Mouse (Mus musculus) testis, postnatal 10 days (tissue): ENCODE results near the gene Oxsm.

Experiments
- DNase-seq: peaks from one replicate; pipeline ENCODE4 v3.0.0; 2021; ENCODE audit warnings: low spot score

Gene Oxsm

DNA sequence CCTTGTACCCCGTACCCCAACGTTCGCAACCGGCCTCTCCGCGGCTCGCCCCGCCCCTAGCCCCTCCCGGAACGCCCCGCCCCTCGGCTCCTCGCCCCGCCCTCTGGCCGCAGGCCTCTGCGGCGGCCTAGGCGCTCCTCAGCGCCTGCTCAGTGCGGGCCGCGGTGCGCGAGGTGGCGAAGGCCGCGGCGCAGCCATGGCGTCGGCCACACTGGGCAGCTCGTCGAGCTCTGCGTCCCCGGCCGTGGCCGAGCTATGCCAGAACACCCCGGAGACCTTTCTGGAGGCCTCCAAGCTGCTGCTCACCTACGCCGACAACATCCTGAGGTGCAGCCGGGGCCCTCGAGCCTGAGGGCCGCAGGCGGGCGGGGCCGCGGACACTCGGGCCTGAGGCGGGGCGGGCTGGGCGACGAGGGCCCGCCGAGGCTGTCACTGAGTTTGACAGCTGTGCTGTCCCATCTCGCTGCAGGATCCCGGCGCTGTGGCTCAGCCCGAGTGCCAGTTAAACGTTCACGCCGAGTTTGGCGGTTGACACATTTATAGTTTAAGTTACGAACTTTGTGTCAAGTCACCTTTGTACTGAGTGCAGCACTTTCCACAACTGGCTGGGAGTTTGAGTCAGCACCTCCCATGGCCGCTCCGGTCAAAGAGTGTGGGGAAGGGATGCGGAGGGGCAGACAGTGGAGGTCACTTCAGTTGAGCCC lies at the start of gene Oxsm, which contains the start of gene Ngly1:
Gene Oxsm (minus strand): TSS at position 638 of the 704 bp plus-strand sequence.
Gene Ngly1 (plus strand): TSS at position 110 of the 704 bp plus-strand sequence.
- DNase-seq, result peak; percentile 95

DNA sequence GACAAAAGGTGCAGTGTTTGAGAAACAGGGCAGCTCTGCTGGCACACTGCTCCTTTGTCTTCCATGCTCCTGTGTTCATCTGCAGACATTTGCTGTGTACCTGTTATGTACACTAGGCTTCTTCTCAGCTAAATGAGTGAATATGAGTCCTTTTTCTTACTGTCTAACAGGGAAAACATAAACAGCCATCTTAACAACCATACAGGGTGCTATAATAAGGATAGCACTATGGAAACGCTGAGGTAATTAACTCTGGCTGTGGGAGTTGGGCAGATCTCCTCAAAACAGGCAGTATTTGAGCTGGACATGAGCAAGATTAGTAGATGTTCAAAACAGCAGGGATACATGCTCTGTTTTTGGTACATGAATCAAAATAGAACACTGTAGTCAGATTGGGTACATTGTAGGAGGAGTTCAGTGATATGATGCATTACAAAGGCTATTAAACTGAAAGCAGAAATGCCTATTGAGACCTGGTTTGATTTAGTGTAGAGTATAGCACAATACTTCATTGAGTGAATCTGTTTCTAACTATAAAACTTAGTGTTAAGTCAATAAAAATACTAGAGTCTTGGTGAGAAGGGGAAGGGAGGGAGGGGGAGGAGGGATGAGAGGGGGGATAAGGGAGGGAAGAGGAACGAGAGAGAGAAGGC lies 47.3 kb upstream of the Oxsm start:
- no peak for DNase-seq

DNA sequence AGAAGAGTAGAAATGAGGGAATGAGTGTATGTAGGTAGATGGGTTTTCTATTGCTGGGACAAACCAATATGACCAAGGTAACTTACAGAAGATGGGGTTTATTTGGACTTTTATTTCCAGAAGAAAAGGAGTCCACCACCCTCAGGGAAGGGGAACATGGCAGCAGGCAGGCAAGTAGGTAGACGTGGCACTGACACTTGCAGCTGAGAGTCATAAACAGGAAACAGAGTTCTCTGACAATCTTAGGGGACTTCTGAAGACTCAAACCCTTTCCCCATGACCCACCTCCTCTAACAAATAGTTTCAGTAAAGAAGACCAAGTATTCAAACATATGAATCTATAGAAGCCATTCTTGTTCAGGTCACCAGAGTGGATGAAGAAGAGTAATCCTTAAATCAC lies 44.3 kb upstream of the Oxsm start:
- DNase-seq, result no peak

DNA sequence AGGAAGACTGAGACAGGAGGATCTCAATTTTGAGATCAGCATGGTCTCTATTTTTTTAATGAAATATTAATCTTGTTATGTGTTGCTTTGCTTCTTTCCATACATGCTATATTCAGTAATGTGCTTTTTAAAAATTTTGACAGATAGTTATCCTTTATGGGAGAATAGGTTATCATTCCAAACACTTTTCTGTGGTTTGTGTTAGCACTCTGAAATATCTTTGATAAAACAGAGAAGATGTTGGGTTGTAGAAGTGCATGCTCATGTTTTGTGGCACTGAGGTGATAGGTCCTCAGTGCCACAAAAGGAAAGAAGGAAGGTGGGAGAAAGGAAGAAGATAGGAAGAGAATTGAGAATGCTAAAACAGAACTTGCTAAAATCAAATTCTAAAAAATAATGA lies 43.4 kb upstream of the Oxsm start:
- no peak for DNase-seq

DNA sequence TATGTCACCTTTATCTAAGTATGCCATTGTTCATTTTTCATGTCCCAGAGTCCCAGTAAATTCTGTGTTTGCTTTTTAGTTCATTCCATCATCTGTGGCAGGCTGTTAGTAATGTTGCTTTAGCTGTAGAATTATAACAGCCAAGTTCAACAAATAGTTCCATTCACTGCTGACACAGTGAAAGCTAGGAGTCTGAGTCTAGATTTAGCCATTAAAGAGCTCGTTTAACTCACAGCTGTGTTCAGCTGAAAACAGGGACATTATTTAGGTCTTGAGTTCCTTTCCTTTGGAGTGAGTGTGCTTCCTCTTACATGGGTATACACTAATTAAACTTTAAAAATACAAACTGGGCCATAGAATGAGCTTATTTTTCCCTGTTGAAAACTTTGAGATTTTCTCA lies 42.8 kb upstream of the Oxsm start:
- DNase-seq, result no peak

DNA sequence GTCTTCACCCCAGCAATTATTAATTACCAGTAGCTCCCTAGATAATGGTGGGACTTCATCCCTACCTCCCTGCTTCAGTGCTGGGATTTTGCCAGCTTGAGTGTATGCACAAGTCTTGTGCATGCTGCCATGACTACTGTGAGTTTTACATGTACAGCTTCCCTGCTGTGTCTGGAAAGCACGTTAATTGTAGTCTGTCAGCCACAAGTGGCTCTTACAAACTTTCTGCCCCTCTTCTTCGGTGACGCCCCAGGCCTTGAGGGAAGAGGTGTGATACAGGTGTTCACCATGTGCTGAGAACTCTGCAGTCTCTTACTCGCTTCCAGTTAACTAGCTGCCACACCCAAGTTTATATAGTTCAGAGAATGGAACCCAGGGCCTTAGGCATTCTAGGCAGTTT lies 34.4 kb upstream of the Oxsm start:
- no peak for DNase-seq

DNA sequence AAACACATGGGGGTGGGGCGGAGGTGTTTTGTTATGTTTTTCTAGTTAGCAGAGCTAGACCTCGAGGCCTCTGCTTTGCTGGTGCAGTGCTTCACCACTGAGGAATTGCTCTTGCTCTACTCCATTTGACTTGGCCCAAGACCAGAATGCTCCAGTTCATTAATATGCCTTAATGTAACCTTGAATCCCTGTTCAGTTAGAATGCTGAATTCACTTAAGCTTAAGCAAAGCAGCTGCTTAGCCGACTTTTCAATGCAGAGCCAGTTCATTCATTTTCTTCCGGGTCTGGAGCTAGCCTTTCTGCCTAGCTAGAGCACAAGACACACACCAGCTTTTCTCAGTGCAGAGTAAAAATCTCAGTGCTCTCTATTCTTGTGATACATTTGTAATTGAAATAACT lies 29.6 kb upstream of the Oxsm start:
- no peak for DNase-seq

DNA sequence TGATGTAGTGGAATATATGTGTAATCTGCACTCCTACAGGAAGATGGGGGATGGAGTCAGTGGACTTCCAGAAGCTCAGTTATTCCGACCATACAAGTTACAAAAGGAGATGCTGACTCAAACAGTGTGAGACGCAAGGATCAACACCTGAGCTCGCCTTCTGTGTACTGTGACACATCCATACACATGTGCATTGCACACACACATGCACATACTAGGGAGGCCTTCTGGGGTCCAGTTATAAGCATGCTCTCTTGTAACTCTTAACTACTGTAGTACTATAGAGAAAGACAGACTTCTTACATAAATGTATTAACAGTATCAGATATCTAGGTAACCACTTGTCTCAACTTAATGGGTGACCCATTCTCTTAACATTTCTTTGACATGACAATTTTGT lies 24.1 kb upstream of the Oxsm start:
- no peak for DNase-seq

DNA sequence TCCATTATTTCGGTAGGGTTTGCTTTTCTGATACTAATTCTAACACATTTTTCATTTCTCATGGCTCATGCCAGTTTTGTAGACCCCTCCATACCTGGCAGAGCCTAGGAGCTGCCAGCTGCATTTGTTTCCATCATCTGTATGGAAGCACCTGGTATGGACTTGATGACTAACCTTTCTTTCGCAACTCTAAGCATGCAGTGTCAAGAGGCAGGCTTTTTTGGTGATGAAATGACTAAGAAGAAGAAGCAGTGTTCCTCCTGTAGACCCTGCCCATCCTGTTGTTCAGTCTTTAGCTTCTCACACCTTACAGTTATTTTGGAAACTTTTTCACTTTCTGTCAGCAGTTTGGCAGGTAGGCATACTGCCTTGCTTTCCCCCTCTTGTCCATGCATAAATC lies 20.2 kb upstream of the Oxsm start:
- no peak for DNase-seq

DNA sequence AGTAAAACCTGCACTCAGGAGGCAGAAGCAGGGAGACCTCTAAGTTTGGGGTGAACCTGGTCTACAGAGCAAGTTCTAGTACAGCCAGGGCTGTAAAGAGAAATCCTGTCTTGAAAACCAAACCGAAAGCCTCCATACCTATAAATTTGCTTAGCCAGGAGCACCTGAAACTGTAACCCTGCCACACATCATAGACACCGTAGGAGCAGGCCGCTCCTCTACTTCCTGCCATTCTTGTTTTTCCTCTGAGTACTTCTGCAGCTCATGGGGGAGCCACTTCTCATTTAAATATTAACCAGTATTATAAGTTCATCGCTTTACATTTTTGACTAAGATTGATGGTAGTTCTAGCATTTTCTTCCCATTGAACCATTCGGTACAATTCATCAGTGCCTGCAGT lies 17.4 kb upstream of the Oxsm start:
- no peak for DNase-seq

DNA sequence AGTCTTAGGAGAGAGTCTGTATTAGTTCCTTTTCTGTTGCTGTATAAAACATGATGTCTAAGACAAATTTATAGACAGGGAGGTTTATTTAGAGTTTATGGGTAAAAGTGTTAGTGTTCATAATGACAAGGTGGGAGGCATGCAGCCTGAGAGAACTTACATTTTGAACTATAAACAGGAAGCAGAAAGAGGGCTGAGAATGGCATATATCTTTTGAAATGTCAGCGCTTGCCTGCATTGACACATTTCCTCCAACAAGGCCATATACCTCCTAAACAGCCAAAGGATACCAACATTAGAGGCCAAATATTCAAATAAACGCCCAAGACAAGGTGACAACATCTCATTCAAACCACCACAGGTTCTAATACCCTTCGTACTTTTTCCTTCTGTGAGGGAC lies 12.3 kb upstream of the Oxsm start:
- DNase-seq, result no peak

DNA sequence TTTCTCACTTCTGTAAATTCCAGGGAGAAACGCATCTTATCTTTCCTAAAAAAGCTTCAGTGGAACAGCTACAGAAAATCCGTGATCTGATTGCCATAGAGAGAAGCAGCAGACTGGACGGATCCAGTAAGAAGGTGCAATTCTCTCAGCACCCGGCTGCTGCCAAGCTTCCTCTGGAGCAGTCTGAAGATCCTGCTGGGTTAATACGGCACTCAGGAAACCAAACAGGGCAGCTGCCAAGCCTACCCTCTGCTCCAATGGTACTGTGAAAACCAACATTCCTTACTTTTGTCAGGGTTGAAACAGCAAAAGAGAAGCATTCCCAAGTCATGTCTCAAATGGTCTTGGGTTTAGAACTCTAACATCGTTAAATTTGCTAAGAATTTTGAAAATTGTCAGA lies 10.9 kb upstream of the Oxsm start:
- DNase-seq, result no peak

DNA sequence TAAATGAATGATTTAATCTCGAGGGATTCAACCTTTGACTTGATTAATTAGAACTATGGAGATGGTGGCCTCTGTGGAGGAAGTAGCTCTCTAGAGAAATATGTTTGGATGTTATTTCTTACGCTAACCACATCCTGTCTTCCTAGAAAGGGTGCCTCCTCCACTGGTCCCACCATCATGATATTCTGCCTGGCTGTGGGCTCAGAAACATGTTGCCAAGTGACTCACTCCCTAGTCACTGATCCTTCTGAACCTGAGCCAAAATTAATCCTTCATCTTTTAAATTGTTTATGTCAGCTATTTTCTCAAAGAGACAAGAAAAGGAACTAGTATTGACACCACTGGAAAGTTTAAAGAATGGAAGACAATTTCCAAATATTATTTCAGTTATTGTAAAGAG lies 6.6 kb upstream of the Oxsm start:
- no peak for DNase-seq

DNA sequence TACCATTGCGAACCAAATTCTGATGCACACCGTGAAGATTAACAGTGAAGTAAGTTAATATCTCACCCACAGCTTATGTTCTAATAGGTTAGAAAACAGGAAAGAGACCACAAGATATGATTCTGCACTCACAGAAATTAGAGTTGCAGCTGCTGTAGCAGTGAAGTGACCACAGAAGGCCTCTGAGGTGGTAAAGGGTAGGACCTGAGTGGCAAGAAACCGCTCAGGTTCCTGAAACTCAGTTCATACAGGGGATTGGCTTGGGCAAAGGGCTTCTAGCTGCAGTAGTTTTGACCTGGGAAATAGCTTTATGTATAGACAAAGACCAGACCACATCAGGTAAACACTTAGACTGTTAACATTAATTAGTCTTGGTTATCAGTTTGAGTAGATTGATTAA lies 6.1 kb upstream of the Oxsm start:
- DNase-seq, result no peak

DNA sequence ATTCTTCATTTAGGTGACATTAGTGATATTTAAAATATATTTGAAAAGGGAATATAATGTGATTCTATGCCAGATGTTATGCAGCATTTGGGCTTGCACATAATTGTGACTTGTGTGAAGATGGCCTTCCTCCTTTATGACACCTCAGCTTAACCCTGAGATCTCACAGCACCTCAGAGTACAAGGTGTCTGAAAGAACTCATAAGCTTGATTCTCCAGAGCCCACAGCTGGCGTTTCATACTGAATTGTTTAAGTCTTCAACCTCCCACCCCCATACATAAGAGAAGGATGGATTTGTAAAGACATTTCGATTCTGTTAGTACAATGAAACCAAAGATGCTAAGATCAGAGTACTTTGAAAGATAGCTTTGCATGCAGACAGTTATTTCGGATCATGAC lies 491 bp upstream of the Oxsm start:
- DNase-seq, result no peak

DNA sequence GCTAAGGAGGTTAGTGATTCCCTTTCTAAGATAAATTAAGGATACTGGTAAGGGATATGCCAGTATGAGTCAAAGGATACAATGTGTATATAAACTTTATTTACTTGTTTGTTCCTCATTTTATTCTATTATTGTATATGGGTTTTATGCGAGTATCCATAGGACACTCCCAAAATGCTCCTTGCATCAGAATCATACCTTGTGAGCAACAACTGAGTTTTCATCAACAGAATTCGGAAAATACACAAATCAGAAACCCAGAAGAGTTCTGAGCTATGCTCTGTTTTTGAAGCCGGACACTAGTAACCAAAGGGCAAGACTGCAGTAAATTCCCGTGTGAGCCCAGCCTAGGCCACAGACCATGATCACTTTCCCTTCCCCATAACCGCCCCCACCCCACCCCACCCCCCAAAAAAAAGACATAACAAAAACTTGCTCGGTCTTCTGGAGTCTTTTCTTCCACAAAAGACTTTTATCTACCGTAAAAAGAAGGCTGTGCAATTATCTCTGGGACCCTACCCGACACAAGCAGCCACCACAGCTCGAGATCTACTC lies 928 bp downstream of the Oxsm start:
- no peak for DNase-seq

DNA sequence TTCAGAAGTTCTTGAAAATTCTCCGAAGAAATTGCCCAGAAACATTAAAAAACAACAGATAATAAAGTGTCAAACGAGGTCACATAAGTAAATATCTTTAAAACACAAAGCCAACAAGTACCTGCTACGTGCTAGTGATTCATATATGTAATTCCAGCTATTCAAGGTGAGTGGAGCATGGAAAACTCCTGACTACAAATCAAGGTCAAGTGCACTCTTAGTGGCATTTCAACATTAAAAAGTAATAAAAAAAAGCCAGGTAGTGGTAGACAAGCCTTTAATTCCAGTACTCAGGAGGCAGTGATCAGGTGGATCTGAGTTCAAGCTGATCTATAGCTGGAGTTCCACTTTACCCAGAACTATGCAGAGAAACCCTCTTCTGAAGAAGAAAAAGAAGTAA lies 1.5 kb downstream of the Oxsm start:
- no peak for DNase-seq

DNA sequence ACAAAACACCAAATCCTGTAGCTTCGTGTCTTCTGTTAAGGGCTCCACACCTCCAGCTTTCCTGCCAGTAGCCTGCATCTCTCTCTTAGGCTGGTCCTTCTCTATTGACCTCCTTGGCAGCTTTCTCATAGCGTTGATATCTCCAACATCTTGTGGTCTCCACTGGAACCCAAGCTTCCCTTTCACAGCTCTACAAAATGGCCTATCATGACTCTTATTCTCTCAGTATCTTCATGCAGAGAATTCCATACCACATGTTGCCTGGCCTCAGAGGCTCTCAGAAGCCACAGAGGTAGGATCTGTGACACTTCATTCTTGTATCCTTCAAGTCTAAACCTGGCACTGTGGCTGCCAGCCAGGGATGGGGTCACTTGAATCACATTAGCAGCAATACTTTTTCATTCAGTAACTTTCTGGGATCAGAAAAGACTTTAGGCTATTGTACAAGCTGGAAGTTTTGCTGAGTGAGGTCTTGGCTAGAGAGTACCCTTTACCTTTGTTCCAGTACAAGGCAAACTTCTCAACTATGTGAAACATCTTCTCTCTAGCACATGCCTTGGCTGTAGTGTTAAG lies 3.2 kb downstream of the Oxsm start:
- DNase-seq, result no peak

DNA sequence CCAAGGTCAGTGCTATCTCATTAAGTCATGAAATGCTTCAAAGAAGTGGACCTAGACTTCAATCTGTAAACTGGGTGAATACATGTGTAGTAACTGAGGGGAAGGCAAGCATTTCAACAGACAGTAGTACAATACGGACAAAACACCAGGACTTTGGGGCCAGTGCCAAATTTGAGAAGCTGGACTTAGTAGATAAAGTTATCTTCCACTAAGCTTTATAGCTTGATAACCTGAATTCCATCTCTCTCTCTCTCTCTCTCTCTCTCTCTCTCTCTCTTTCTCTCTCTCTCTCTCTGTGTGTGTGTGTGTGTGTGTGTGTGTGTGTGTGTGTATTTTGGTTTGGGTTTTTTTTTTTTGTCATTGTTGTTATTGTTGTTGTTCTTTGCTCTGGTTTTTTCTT lies 4.5 kb downstream of the Oxsm start:
- no peak for DNase-seq

DNA sequence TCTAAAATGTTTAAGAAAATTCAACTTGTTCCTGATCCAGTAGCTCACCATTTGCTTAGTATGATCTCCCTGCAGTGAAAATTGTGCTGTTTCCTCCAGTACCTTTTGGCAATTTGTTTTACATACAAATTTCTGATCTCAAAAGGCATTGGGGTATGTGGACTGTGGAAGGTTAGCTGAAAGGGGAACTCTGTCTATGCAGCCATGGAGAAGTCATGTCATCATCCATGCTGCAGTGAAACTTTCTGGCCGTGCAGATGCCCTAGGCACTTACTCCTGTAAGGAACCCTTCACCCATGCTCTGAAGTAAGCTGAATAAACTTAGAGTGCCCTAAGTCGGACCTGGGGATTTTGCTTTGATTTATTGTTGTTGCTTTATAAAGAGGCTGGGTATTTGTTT lies 5.2 kb downstream of the Oxsm start:
- DNase-seq, result no peak

DNA sequence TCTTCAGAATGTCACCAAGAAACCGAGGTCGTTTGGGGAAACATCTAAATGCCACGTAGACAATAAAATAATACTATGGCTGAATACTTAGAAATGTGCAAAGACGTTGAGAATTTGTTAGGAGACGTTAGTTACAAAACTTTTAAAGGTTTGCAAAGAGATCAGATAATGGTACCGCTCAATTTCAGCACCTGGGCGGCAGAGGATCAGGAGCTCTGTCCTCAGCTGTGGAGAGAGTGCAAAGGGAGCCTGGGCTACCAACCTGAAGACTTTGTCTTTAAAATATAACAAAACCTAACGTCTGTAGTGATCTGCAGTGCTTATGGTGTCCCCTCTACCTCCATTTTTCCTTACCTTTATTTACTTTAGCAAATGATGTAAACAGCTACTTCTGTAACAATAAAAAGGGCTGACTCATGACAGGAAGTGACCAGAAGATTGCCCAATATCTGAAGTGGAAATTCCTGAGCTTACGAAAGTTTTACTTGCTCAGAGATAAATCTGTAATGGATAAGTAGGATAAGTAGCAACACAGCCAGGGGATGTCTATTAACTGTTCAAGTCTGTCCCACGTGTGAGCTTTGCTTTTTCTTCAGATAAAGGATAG lies 5.9 kb downstream of the Oxsm start:
- no peak for DNase-seq

DNA sequence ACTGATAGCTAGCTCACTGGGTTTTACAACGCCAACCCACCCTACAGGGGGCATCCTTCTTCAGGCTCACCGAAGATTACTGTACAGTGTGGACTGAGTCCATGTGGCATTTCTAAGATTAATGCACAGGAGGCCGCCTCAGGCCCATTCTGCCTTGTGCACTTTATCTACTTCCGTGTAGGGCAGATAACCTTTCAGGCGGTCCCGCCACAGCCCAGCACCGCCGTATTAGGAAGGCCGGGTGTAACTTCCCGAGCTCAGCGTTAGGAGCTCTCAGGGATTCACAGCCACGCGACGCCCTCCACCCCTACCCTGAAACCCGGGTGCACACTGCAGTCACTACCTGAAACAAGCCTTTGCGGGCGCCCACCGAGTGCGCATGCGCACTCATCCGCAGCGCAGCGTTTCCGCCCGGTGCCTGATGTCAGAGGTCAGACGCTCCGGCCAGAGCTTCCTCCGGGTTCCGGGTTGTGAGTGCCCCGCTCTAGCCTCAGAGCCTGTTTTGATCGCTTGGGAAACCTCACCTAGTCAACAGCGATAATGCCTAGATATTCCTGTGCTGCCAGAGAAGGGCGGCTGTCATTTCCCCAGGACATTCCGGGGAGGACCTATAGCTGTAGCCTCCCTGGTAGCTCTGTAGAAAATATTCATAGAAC lies 6.5 kb downstream of the Oxsm start:
- peak; percentile 90 for DNase-seq
